Mouse (Mus musculus) cerebellum, adult 2 months (tissue): ENCODE data around the gene Lrrc30.

Experiments used
- CTCF ChIP-seq: fragments of 200-500 bp; IDR thresholded peaks from 2 replicates; pipeline ENCODE4 v1.5.1; 2011; ENCODE audit warnings: low read depth, mild to moderate bottlenecking, control low read depth, low read length, moderate library complexity, borderline replicate concordance; ENCODE audit not compliant: insufficient read depth
- POLR2A ChIP-seq: fragments of 200-500 bp; IDR thresholded peaks from 2 replicates; pipeline ENCODE4 v1.6.1; 2011; ENCODE audit warnings: low read length, control low read depth, borderline replicate concordance; ENCODE audit not compliant: insufficient read depth

DNA sequence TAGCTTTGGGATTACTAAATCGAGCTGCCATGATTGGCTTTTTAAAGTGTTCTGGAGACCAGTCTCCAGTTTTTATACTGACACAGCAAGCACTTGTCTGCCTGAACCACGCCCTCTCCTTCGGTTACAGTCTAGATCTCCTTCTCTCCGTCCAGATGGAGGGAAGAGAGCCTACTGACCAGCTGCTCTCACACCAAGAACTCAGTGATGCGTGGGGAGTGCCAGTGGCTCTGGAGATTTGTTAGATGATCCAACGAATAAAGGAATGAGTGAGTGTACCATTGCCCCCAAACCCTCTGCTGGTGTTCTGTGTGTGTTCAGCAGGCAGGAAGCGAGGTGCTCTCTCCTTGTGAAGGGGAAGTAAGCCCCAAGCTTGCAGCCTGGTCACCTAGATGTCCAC is 48.0 kb downstream of the Lrrc30 start:
- no peak for TF ChIP-seq CTCF
- no peak for TF ChIP-seq POLR2A
